ENCODE assay signal across 22 mouse cellular contexts in the genomic region with DNA sequence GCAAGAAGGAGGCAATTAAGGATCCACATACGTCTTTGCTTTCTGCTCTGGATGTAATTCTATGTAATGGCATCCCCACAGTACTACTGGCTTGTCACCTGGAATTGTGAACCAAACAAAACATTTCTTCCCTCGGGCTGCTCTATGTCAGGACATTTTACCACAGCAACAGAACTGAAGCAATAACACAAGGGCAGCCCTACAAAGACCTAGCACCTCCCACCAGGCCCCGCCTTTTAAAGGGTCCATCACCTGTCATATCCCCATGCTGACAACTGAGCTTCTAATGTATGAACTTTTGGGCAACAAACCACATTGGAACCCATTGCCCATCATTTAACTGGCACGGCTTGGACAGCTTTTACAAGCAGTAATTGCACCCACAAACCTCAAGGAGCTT. TPM values are rescaled to one million over a fixed set of nuclear protein-coding genes. Genes with fewer than 3 reads are reported as not detected.
DNase-seq lines count a peak whose midpoint lies in the region; ATAC-seq lines count a peak whose summit lies in the region.
"Had no signal": no experiment of that assay in that cellular context is flagged by ENCODE, and none has a peak within 500 bp of the region (broad histone marks: within the 10 kb centered on the region; RNA-seq: fewer than 3 reads in every experiment).

No protein-coding gene starts in this region.

- no peaks in the 10 kb centered on the region for H3K36me3 ChIP-seq in kidney, embryonic 16.5 days (ENCODE audit: insufficient read depth, low read length)
- H3K36me3 ChIP-seq: embryonic facial prominence, embryonic 12.5 days; G1E; heart, embryonic 15.5 days; limb, embryonic 13.5 days; midbrain, embryonic 13.5 days had no signal

- no peak overlapping the region for H3K4me2 ChIP-seq in kidney, embryonic 16.5 days (replicated peaks; ENCODE audit: low read depth, low read length)
- H3K4me2 ChIP-seq: embryonic facial prominence, embryonic 12.5 days; heart, embryonic 15.5 days; limb, embryonic 13.5 days; midbrain, embryonic 13.5 days had no signal

- no peak overlapping the region for H3K27ac ChIP-seq in kidney, embryonic 16.5 days (ENCODE audit: low read length)
- H3K27ac ChIP-seq: embryonic facial prominence, embryonic 12.5 days; heart, adult 2 months; limb, embryonic 13.5 days; midbrain, embryonic 13.5 days had no signal

- 49% methylated on average over 4 of the region's 4 CpGs for WGBS in kidney, embryonic 16.5 days

- H3K9me3 ChIP-seq in kidney, embryonic 16.5 days (ENCODE audit: low read length): no peaks in the 10 kb centered on the region
- H3K9me3 ChIP-seq: embryonic facial prominence, embryonic 12.5 days; heart, embryonic 15.5 days; limb, embryonic 13.5 days; midbrain, embryonic 13.5 days had no signal

- peak; percentile 59; the same call in 1 of the 2 replicates for ATAC-seq in kidney, embryonic 16.5 days (ENCODE audit: low FRiP score, low TSS enrichment)
- ATAC-seq in common myeloid progenitor, adult 5-6 weeks (replicated peaks; ENCODE audit: low read depth, poor library complexity, severe bottlenecking): peak; percentile 77
- ATAC-seq: forebrain, embryonic 16.5 days; midbrain, embryonic 13.5 days had no signal

- H3K27me3 ChIP-seq in kidney, embryonic 16.5 days (ENCODE audit: insufficient read depth, low read length): no peaks in the 10 kb centered on the region
- H3K27me3 ChIP-seq: embryonic facial prominence, embryonic 12.5 days; heart, embryonic 15.5 days; limb, embryonic 13.5 days; midbrain, embryonic 13.5 days had no signal

- H3K4me3 ChIP-seq in kidney, embryonic 16.5 days (ENCODE audit: low read length): no peak overlapping the region
- H3K4me3 ChIP-seq: embryonic facial prominence, embryonic 12.5 days; heart, adult 2 months; heart, embryonic 15.5 days; limb, embryonic 13.5 days; midbrain, embryonic 13.5 days had no signal

- DNase-seq in kidney, postnatal 10 days: no peak
- peak; percentile 20 for DNase-seq in thymus, postnatal 14 days
- no peak for DNase-seq in thymus, postnatal 36 days
- DNase-seq in layer of hippocampus, postnatal 14 days (ENCODE audit: low spot score in 2 of 2): no peak
- no peak for DNase-seq in frontal cortex, postnatal 14 days (ENCODE audit: low spot score in 2 of 2)
- DNase-seq: adrenal gland, postnatal 25 days; cerebellum, adult 2 months; gastrocnemius, postnatal 10 days; heart, adult 2 months; kidney, adult 11 months; layer of hippocampus, adult 9-11 months; lung, adult 18-20 months; lung, postnatal 4 days; spleen, adult 18-20 months had no signal

- peaks cover 5% of the 10 kb centered on the region for H3K4me1 ChIP-seq in kidney, embryonic 16.5 days (ENCODE audit: insufficient read depth, low read length)
- H3K4me1 ChIP-seq: embryonic facial prominence, embryonic 12.5 days had no signal

- H3K9ac ChIP-seq in kidney, embryonic 16.5 days (replicated peaks; ENCODE audit: low read length): no peak overlapping the region
- H3K9ac ChIP-seq: embryonic facial prominence, embryonic 12.5 days; heart, embryonic 15.5 days; limb, embryonic 13.5 days; midbrain, embryonic 13.5 days had no signal

RNA-seq across cellular contexts. Expression of gene Kcnk5, which starts 21.7 kb away (rescaled TPM):
- polyA plus RNA-seq in kidney, embryonic 16.5 days (2015; fragmentation: Nextera tagmentation; extraction: Ambion mirVana): 21.9 and 22.7 TPM in 2 replicates
- 11.4 and 13.9 TPM in 2 replicates for total RNA-seq in common myeloid progenitor, adult 5-6 weeks (2017)
- under 1 TPM; 0.39 to 0.41 TPM for total RNA-seq in layer of hippocampus, postnatal 14 days (2021)
